Mouse (Mus musculus): Measurements from ENCODE around the gene Mcee. TPM values are rescaled to one million over a fixed set of nuclear protein-coding genes. Genes with fewer than 3 reads are reported as not detected.

The Mcee gene
- polyA plus RNA-seq, 1 experiment from 2014 or later: 89.8 TPM

GRCm38 (mm10) chr7:64356661-64357060 lies 35.7 kb upstream of the Mcee start:
- TF ChIP-seq EP300 (optimal IDR thresholded peaks at IDR 0.05) (no peak), CTCF (IDR thresholded peaks at IDR 0.05; ENCODE audit: low read depth) (no peak)
- Histone ChIP-seq H3K36me3 (ENCODE audit: control insufficient read depth, insufficient read depth, low read length) (peaks cover 16% of the 10 kb centered on the region; the same call in 1 of the 2 replicates), H3K27me3 (ENCODE audit: control insufficient read depth, insufficient read depth, low read length) (no peaks in the 10 kb centered on the region), H3K4me2 (replicated peaks; ENCODE audit: low read depth) (no peak overlapping the region), H3K27ac (replicated peaks) (no peak overlapping the region), H3K4me1 (replicated peaks; ENCODE audit: control insufficient read depth, insufficient read depth) (no peaks in the 10 kb centered on the region), H3K9me3 (ENCODE audit: control insufficient read depth, low read length) (no peaks in the 10 kb centered on the region), H3K4me3 (ENCODE audit: low read depth, low read length) (no peak overlapping the region), H3K9ac (ENCODE audit: low read length) (no peak overlapping the region)
- ATAC-seq (ENCODE audit: low FRiP score, low TSS enrichment) (no peak), DNase-seq (ENCODE audit: low spot score) (no peak)
- 89% methylated on average over 5 of the region's 5 CpGs for WGBS

GRCm38 (mm10) chr7:64357405-64357804 lies 35.0 kb upstream of the Mcee start:
- Histone ChIP-seq H3K4me3 (ENCODE audit: low read depth, low read length) (no peak overlapping the region), H3K4me2 (replicated peaks; ENCODE audit: low read depth) (no peak overlapping the region), H3K27me3 (ENCODE audit: control insufficient read depth, insufficient read depth, low read length) (no peaks in the 10 kb centered on the region), H3K9me3 (ENCODE audit: control insufficient read depth, low read length) (no peaks in the 10 kb centered on the region), H3K27ac (replicated peaks) (no peak overlapping the region), H3K4me1 (replicated peaks; ENCODE audit: control insufficient read depth, insufficient read depth) (no peaks in the 10 kb centered on the region), H3K36me3 (ENCODE audit: control insufficient read depth, insufficient read depth, low read length) (peaks cover 22% of the 10 kb centered on the region; the same call in 1 of the 2 replicates), H3K9ac (ENCODE audit: low read length) (no peak overlapping the region)
- DNase-seq (ENCODE audit: low spot score) (no peak), ATAC-seq (ENCODE audit: low FRiP score, low TSS enrichment) (peak; percentile 38; the same call in 1 of the 2 replicates)
- TF ChIP-seq CTCF (IDR thresholded peaks at IDR 0.05; ENCODE audit: low read depth) (no peak), EP300 (optimal IDR thresholded peaks at IDR 0.05) (no peak)
- WGBS: 91% methylated on average over 9 of the region's 9 CpGs

- Histone ChIP-seq H3K36me3 (ENCODE audit: control insufficient read depth, insufficient read depth, low read length) (peaks cover 20% of the 10 kb centered on the region; the same call in 1 of the 2 replicates), H3K27ac (replicated peaks) (no peak overlapping the region), H3K4me1 (replicated peaks; ENCODE audit: control insufficient read depth, insufficient read depth) (no peaks in the 10 kb centered on the region), H3K4me3 (ENCODE audit: low read depth, low read length) (no peak overlapping the region), H3K9me3 (ENCODE audit: control insufficient read depth, low read length) (no peaks in the 10 kb centered on the region), H3K9ac (ENCODE audit: low read length) (no peak overlapping the region), H3K27me3 (ENCODE audit: control insufficient read depth, insufficient read depth, low read length) (no peaks in the 10 kb centered on the region), H3K4me2 (replicated peaks; ENCODE audit: low read depth) (no peak overlapping the region)
- WGBS: 75% methylated on average over 6 of the region's 6 CpGs
- TF ChIP-seq CTCF (IDR thresholded peaks at IDR 0.05; ENCODE audit: low read depth) (no peak), EP300 (optimal IDR thresholded peaks at IDR 0.05) (no peak)
- ATAC-seq (ENCODE audit: low FRiP score, low TSS enrichment) (no peak), DNase-seq (ENCODE audit: low spot score) (no peak)
Measured at GRCm38 (mm10) chr7:64358666-64359065, 33.7 kb upstream of the Mcee start.

- DNase-seq (ENCODE audit: low spot score) (peak; percentile 44), ATAC-seq (ENCODE audit: low FRiP score, low TSS enrichment) (peak; percentile 85)
- Histone ChIP-seq H3K4me1 (replicated peaks; ENCODE audit: control insufficient read depth, insufficient read depth) (no peaks in the 10 kb centered on the region), H3K4me3 (ENCODE audit: low read depth, low read length) (no peak overlapping the region), H3K36me3 (ENCODE audit: control insufficient read depth, insufficient read depth, low read length) (peaks cover 23% of the 10 kb centered on the region), H3K9ac (ENCODE audit: low read length) (no peak overlapping the region), H3K4me2 (replicated peaks; ENCODE audit: low read depth) (no peak overlapping the region), H3K27me3 (ENCODE audit: control insufficient read depth, insufficient read depth, low read length) (no peaks in the 10 kb centered on the region), H3K27ac (replicated peaks) (0 out of 2 replicates have a peak overlapping the region, but pooled peaks have one; percentile 8), H3K9me3 (ENCODE audit: control insufficient read depth, low read length) (no peaks in the 10 kb centered on the region)
- 72% methylated on average over 20 of the region's 20 CpGs for WGBS
- TF ChIP-seq CTCF (IDR thresholded peaks at IDR 0.05; ENCODE audit: low read depth): no peak
- TF ChIP-seq EP300 (optimal IDR thresholded peaks at IDR 0.05): no peak
Measured at GRCm38 (mm10) chr7:64359943-64360585, 32.3 kb upstream of the Mcee start.

GRCm38 (mm10) chr7:64360586-64360945 lies 31.8 kb upstream of the Mcee start:
- no peaks in the 10 kb centered on the region for H3K9me3 ChIP-seq (ENCODE audit: control insufficient read depth, low read length)
- TF ChIP-seq CTCF (IDR thresholded peaks at IDR 0.05; ENCODE audit: low read depth) (no peak), EP300 (optimal IDR thresholded peaks at IDR 0.05) (no peak)
- no peak overlapping the region for H3K4me2 ChIP-seq (replicated peaks; ENCODE audit: low read depth)
- H3K4me1 ChIP-seq (replicated peaks; ENCODE audit: control insufficient read depth, insufficient read depth): no peaks in the 10 kb centered on the region
- 0 out of 2 replicates have a peak overlapping the region, but pooled peaks have one; percentile 18 for H3K27ac ChIP-seq (replicated peaks)
- H3K36me3 ChIP-seq (ENCODE audit: control insufficient read depth, insufficient read depth, low read length): peaks cover 23% of the 10 kb centered on the region
- H3K27me3 ChIP-seq (ENCODE audit: control insufficient read depth, insufficient read depth, low read length): no peaks in the 10 kb centered on the region
- ATAC-seq (ENCODE audit: low FRiP score, low TSS enrichment) (no peak; the same call in 1 of the 2 replicates), DNase-seq (ENCODE audit: low spot score) (peak; percentile 23)
- H3K4me3 ChIP-seq (ENCODE audit: low read depth, low read length): no peak overlapping the region
- H3K9ac ChIP-seq (ENCODE audit: low read length): no peak overlapping the region
- 49% methylated on average over 3 of the region's 3 CpGs for WGBS

GRCm38 (mm10) chr7:64365863-64366262 lies 26.5 kb upstream of the Mcee start:
- DNase-seq (ENCODE audit: low spot score) (no peak), ATAC-seq (ENCODE audit: low FRiP score, low TSS enrichment) (no peak)
- H3K4me1 ChIP-seq (replicated peaks; ENCODE audit: control insufficient read depth, insufficient read depth): no peaks in the 10 kb centered on the region
- H3K4me3 ChIP-seq (ENCODE audit: low read depth, low read length): no peak overlapping the region
- WGBS: 81% methylated on average over 5 of the region's 5 CpGs
- no peak overlapping the region for H3K27ac ChIP-seq (replicated peaks)
- H3K27me3 ChIP-seq (ENCODE audit: control insufficient read depth, insufficient read depth, low read length): no peaks in the 10 kb centered on the region
- no peaks in the 10 kb centered on the region for H3K9me3 ChIP-seq (ENCODE audit: control insufficient read depth, low read length)
- no peak overlapping the region for H3K9ac ChIP-seq (ENCODE audit: low read length)
- TF ChIP-seq EP300 (optimal IDR thresholded peaks at IDR 0.05) (no peak), CTCF (IDR thresholded peaks at IDR 0.05; ENCODE audit: low read depth) (no peak)
- H3K36me3 ChIP-seq (ENCODE audit: control insufficient read depth, insufficient read depth, low read length): peaks cover 22% of the 10 kb centered on the region
- H3K4me2 ChIP-seq (replicated peaks; ENCODE audit: low read depth): no peak overlapping the region
